Mouse (Mus musculus) yolk sac, embryonic 10.5 days (tissue): ENCODE measurements around the gene Sema6d.

Source experiments
- DNase-seq: peaks from one replicate; pipeline ENCODE4 v3.0.0-alpha.2; 2017; ENCODE audit warnings: low spot score

Gene Sema6d

GRCm38 (mm10) chr2:124401727-124402380 is 312.1 kb downstream of the Sema6d start:
- no peak for DNase-seq

DNA sequence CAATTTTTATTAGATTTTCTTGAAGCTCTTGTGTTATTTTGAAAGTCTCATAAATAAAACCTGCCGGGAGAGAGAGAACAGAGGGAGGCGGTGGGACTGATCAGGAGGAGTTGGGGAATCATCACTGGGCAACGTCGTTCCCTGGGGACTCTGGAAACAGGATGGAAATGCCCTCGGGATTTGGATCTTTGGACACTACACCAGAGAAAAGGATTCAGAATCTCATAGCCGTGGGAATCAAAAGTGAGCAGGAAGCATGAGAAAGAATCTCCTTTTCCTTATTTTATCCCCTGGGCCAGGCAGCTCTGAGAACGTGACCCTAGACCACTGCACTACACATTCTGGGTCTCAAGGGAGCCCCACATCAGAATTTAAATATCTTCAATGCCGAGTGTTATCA is 313.8 kb downstream of the Sema6d start:
- DNase-seq, result no peak

- DNase-seq, result no peak
Observed at GRCm38 (mm10) chr2:124403981-124404380, 314.2 kb downstream of the Sema6d start.

GRCm38 (mm10) chr2:124404631-124405562 is 315.1 kb downstream of the Sema6d start:
- no peak for DNase-seq

DNA sequence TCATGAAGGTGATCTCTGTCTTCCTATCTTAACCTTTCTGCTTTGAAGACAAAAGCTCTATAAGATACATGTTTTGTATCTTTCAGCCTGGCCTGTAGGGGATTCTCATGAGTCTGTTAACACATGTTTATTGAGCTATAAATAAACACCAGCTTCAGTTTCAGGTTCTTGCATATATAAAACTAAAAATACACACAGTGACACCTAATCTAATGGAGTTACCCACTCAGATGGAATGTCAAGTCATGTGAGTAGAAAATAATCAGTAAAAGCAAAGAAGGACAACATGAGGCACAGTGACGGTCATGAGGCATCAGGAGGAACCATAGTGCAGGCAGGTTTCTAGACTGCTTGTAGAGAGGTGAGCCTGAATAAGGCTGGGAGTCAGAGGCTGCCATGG is 319.2 kb downstream of the Sema6d start:
- no peak for DNase-seq

- DNase-seq, result no peak
Observed at GRCm38 (mm10) chr2:124416730-124417129, 327.0 kb downstream of the Sema6d start.

- DNase-seq, result no peak
Observed at GRCm38 (mm10) chr2:124418319-124418718, 328.6 kb downstream of the Sema6d start.

- DNase-seq, result no peak
Observed at GRCm38 (mm10) chr2:124420170-124420825, 330.5 kb downstream of the Sema6d start.

- no peak for DNase-seq
Observed at GRCm38 (mm10) chr2:124429744-124430143, 340.0 kb downstream of the Sema6d start.

DNA sequence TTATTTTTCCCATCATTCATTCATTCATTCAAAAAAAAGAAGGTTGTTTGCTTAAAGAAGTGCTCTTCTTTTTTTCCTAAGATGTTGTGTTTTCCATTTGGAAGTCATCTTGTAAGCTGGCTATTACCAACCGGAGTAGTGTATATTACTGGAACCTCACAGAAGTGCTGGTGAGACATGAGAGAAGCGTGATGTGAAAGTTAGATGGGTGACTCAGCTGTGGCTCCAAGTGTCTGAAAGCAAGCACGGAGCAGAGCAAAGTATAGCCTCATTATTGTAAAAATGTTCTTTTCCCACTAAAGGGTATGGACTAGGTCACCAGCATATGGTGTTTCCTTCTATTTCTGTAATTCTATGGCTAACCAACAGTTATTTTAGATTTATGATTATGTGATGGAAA is 340.9 kb downstream of the Sema6d start:
- no peak for DNase-seq

DNA sequence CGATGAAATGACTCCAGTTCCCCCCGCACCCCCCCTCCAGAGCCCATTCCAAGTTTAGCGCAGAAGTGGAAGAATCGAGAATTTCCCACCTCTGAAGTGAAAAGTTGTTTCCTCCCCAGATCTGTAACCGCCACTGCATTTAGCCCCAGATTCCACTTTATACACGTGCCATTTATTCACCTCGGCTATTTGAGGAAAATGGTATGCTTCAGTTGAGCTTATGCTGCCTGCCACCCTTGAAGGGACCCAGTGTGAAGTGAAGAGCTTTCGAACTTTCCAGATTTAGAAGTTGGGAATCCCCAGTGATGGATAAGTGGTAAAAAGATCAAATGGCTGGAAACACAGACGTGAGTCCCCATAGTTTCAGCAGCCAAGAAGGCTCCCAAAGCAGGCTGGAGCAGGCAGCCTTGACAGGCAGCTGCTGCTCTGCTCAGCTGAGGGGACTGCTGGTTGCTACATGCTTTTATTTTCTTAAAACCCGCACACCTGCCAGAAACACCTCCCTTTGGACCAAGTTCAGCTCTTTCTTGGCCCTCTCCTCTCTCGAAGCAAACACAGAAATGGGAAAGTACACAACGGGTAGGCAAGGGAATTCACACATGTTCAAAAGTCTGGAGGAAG is 345.7 kb downstream of the Sema6d start:
- DNase-seq, result no peak

DNA sequence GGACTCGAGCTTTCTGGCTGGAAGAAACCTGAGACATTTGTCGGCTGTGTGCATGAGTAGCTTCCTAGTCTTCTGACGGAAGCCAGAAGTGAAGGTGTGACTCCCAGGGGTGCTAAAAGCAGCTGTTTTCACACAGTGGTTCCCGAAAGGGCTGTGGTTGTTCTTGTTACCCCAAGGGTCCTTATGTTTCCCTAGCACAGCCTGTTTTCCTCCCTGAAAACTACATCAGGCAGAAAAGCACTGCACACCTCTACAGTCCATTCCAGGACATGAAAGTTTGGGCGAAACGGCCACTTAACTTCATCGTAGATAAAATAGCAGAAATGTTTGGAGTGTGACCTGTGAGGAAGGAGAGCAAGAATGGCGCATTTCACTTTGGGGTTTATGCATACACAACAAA is 346.9 kb downstream of the Sema6d start:
- DNase-seq, result no peak

DNA sequence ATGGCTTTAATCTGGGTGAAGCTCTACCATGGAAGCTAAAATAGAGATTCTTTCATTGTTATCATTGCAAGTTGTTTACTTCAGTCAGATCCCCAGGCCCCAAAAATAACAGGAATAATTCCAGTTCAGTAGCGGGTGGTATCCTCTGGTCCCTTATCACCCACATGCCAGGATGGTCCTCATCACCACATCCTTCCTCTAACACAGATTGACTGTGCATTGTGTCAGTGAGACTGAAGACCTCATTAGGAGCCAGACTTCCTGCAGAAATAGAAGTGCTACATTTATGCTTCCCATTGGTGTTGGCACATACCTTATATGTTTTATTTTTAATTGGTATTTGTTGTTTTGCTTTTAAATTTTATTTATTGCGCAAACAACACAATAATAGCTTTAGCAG is 354.4 kb downstream of the Sema6d start:
- DNase-seq, result no peak

DNA sequence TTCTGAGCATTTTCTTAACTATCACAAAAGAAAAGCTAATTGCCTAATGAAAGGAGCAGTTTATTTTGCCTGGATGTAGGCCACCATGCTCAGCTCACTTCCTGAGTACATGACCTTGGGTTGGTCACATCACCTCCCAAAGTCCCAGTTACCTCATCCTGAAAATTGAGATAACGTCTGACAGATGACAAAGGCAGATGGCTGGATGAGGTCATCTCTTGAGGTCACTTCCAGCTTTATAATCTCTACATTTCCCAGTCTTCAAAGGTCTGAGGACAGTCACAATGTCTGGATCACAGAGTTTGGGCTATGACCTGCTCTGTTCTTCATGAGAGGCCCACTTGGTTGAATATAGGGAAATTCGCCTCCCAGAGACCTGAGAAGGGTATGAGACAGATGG is 366.1 kb downstream of the Sema6d start:
- no peak for DNase-seq

GRCm38 (mm10) chr2:124456999-124457398 is 367.2 kb downstream of the Sema6d start:
- no peak for DNase-seq

- no peak for DNase-seq
Observed at GRCm38 (mm10) chr2:124458028-124458427, 368.3 kb downstream of the Sema6d start.

DNA sequence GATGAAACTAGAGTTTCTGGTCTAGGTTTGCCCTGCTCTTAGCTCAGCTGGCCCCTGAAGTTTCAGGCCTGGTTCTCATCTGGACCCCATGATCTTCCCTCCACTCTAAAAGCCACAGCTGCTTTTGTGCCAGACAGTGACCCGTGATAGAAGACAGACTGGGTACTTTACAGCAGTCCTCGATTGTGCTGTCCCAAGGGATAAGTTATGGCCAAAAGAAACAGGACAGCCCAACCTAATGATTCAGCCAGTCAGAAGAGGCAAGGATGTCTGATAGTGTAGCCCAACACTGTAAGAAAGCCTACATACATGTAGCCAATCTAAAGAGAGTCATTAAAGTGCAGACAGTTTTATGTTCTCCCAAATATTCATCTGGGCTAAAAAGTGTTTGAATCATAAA is 371.2 kb downstream of the Sema6d start:
- DNase-seq, result peak; percentile 13

GRCm38 (mm10) chr2:124461378-124461851 is 371.6 kb downstream of the Sema6d start:
- no peak for DNase-seq

DNA sequence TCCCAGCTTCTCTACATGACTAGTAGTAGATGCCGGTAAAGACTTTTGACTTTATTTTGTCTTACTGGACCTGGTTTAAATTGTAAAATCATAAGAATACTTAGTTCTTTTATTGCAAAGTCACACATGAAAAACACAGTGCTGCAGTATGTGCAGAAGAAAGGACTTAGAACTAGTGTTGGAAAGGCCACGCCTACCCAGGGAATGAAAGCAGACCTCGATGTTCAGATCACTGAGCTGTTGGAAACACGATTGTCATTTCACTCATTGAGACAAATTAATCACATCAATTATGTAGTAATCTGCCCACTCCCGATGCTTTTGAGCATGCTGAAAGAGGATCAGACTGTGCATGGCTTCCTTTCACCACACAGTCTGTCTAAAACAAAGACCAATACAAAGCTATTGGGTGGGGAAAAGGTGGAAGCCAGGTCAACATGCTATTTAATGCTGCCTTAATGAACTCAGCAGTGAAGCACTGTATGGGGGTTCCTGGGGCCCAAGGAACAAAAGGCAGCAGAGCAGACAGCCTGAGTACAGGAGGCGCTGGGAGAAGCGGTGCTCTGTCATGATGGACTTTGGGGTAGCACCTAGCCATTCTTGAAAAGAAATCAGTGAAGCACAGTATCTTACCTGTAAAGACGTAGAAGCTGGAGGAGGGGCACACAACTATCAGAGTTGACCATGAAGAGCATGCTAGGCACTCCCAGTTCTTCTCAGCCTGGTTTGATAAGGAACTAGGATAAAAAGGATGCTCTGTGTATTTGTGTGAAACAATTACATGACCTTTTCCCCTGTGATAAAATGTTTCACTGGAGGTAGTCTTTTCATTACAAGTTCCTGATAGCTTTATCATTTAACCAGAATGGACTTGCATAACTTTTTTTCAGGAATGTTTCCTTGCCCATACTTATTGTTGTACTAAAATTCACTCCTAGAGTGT is 375.5 kb downstream of the Sema6d start:
- no peak for DNase-seq

- DNase-seq, result no peak
Observed at GRCm38 (mm10) chr2:124467429-124467828, 377.7 kb downstream of the Sema6d start.
